Mouse (Mus musculus) gastrocnemius, adult 18-20 months (tissue): ENCODE results near the gene Lrcol1. TPM values are rescaled to one million over a fixed set of nuclear protein-coding genes. Genes with fewer than 3 reads are reported as not detected.

ENCODE experiments used
- DNase-seq: peaks from one replicate; pipeline ENCODE4 v3.0.0; 2021; ENCODE audit warnings: low spot score
- long read RNA-seq, 2 experiments: library from polyadenylated mRNA; stranded (forward); transcript quantifications; one replicate each; pipeline ENCODE4 v2.0.0; 2021
- total RNA-seq, 2 experiments: library from RNA; stranded (reverse); gene quantifications; 2 replicates each; pipeline ENCODE4 v1.2.3; 2021

Gene Lrcol1
- total RNA-seq, result not detected
- long read RNA-seq, experiment 1, result 0 reads
- long read RNA-seq, experiment 2, result 0 reads

DNA sequence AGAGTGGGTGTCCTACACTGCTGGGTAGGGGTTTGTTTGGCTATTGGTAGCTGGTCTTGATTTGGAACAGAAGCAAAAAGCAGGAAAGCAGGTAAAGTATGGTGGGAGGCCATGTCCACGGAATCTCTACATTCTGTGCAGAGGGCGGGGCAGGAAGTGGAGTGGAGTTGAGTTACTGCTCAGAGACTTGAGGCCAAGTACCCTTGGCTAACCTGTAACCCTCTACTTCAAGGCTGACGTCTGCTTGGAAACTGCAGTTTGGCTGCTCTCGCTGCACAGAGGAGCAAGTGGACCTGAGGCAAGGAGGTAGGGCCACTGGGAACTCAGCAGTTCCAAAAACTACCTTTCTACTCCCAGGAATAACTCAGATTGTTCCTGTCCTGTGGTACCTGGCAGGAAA, at the start of gene Lrcol1:
Lrcol1 (plus strand) TSS at position 207 of the 400 bp plus-strand sequence.
- no peak for DNase-seq

DNA sequence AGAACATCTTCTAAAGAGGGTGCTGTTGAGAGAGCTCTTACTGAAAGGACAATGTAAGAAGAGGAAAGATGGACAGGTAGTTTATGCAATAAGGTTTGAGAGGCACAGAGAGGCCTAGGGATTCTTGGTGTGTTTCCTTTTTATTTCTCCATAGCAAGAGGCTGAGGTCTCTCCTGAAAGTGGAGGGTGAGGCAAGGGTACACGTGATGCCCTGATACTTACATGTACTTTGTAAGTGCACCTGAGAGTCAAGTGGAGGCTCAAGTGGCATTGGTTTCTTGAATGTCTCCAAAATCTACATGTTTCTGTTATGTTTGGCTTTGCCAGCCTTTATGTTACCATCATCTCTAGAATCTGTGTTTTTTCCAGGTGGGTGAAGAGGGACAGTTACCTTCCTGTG, 47.9 kb upstream of the Lrcol1 start:
- no peak for DNase-seq

DNA sequence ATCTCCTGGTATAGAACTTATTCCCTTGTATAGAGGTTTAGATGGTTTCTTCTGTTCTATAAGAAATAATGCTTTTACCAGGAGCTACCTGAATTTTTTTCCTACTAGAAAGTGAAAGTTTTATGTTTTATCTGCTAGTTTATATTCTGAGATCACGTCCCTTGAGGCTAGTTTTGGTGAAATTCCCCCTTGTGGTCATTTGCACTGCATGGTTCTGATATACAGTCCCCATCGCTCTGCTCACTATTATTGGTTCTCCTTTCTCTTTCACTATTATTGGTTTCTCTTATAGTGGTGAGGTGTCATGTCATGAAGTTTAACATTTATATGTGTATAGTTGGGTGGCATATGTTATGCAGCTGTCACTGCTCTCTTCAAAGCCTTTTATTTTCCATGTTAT, 43.9 kb upstream of the Lrcol1 start:
- DNase-seq, result no peak

DNA sequence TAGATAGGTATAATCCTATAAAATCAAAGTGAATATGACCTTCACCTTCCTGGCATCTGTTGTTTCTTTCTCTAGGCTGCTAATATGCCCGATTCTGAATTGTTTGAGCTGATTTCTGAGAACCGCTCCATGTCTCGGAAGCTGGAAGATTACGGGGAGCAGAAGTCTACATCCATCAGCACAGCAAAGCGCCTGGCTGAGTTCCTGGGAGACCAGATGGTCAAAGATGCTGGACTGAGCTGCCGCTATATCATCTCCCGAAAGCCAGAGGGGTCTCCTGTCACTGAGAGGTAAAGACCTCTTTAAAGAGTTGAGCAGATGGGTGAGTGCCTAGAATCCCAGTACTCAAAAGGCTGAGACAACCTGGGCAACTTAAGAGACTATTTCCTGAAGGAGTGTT, 35.7 kb upstream of the Lrcol1 start:
- DNase-seq, result no peak

- no peak for DNase-seq
These were observed 31.4 kb upstream of the Lrcol1 start for GRCm38 (mm10) chr5:110313127-110313526.

DNA sequence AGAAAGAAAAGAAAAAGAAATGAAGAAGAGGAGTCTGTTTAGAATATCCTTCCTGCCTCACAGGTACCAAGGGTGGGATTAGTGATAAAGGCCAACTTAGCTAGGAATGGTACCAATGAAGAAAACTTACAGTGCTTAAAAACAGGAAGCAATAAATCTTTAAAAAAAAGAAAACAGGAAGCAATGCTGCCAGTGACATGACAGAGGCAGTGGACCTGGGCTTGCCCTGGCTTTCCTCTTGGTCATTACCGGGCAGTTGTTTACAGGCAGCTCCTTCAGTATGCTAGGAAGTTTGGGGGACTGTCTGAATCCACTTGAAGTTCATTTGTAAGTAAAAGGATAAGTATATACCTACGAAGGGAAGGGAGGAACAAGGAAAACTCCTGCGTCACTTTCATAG, 14.0 kb upstream of the Lrcol1 start:
- DNase-seq, result no peak

DNA sequence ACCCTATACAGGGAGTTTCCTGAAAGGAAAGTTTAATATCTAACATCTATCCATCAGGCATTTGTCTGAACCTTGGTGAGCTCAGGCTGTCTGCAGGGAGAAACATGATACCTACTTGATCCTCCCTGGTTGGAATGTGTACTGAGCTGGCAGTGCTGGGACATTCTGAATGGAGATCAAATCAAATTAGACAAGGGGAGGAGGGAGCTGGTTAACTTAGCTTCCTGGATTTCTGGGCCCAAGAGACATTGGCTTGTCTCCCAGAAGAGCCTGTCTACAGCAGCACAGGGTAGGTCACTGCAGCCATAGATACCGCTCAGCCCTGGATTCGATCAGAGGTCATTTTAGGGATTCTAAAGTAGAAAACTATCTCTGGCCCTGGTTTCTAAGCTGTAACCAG, 5.7 kb upstream of the Lrcol1 start:
- peak; percentile 14 for DNase-seq

GRCm38 (mm10) chr5:110342648-110343284, 1.8 kb upstream of the Lrcol1 start, which contains the start of gene P2rx2:
Gene P2rx2, minus strand, starts transcription at chr5:110343212.
- peak; percentile 4 for DNase-seq

DNA sequence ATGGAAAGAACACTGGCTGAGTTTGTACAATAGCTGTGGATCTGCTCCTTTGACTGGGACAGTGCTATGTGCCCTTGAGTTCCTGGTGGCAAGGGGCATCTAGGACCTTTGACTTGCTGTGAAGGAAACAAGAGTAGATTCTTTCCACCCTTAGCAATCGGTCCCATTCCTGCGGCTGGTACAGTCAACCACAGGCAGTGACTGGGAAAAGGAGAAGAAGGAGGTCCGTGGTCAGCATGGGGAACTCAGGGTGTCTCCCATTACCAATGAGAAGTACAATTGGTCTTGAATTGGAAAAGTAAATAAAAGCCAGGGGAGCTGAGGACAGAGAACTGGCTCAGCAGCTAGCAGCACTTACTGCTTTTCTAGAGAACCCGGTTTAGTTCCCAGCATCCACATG, 1.0 kb downstream of the Lrcol1 start:
- no peak for DNase-seq

DNA sequence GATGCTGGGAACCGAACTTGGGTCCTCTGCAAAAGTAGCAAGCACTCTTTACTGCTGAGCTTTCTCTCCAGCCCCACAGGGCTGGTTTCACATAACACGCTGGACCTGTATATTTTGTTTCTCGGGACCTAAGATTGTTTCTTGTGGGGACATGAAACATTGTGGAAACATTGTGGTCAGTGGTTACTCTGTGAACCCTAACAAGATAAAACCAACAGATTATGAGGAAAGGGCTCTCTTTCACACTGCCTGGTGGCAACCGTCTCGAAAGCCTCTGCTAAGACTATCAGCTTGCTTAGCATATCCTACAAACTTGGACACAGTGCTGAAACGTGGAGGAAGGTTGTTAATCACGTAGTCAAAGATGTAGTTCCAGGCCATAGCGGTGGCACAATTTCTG, 2.5 kb downstream of the Lrcol1 start:
- DNase-seq, result no peak

DNA sequence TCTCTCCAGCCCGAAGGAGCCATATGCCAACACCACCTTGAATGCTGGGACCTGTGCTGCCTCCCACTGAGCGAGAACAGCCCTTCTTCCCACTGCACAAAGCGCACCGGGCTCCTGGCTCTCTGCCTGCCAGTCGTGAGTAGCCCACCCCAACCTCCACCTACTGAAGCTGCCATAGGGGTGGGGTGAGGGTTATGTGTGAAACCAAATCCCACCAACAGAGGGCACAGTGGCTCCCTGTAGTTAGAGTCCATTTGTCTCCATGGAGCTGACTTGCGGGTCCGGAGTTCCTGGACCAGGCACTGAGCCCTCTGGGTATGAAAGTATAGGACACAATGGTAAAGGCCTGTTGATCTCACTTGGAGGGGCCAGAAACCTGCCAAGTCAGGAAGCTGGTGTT, 10.2 kb downstream of the Lrcol1 start:
- DNase-seq, result no peak

GRCm38 (mm10) chr5:110357531-110358179, 13.1 kb downstream of the Lrcol1 start:
- peak; percentile 74 for DNase-seq

- DNase-seq, result no peak
These were observed 16.9 kb downstream of the Lrcol1 start for GRCm38 (mm10) chr5:110361465-110361864.

GRCm38 (mm10) chr5:110362813-110363178, 18.3 kb downstream of the Lrcol1 start:
- DNase-seq, result no peak

- peak; percentile 75 for DNase-seq
These were observed 18.8 kb downstream of the Lrcol1 start for GRCm38 (mm10) chr5:110363179-110363821.

DNA sequence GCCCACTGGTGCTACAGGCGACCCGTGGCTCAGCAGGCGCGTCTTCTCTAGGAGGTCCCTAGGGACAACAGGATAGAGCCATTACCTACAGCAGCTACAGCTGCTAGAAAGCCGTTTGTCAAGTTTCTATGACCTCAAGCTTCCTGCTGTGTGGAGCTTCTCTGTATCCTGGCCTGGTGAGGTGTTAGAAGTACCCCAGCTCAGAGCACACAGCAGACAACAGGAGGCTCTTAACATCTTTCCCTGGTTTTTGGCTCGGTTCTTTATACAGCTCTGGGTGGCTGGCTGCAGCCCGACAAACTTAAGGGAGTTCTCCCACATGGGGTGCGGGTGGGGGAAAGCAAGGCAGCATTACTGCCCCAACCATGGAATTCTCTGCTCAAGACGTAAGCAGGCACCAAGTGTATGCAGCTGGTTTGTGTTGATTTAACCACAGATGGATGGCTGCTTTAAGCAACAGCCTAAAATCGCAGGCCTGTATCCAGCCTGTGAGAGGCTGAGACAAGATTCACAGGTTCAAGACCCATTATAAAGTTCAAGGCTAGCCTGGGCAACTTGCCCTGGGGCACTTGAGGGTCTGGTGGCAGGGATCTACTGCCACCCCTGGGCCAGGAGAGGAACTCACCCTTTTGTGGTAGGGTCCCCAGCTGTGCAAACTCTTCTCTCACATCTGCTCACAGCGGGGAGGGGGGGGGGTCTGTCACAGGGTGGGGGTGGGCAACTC, 19.5 kb downstream of the Lrcol1 start:
- DNase-seq, result no peak

DNA sequence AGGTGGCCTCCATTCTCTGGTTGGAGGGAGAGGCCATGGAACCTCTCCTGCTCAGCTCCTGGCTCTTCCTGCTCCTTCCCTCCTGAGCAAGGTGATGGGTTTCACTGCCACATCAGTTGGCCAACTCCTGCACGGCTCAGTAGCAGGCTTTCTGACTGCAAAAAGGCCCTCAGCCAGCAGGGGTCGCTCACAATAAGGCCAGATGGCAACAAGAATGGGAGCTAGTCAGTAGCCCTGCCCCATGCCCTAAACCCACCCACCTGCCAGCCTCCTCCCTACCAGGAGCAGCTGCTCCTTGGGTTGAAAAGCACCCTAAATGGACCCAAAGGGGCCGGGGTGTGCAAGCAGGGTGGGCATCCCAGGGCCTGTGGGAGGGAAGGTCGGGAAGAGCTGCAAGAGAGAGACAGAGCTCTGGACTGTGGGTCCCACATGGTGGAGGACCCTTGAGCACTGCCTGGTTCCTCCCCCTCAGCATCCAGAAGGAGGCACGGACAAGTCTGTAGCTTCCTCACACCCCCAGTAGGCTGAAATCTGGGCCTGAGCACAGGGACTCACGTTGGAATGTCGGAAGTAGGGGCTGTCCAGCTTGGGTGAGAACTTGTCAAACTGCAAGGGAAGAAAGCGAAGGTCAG, 32.4 kb downstream of the Lrcol1 start:
- peak; percentile 73 for DNase-seq

DNA sequence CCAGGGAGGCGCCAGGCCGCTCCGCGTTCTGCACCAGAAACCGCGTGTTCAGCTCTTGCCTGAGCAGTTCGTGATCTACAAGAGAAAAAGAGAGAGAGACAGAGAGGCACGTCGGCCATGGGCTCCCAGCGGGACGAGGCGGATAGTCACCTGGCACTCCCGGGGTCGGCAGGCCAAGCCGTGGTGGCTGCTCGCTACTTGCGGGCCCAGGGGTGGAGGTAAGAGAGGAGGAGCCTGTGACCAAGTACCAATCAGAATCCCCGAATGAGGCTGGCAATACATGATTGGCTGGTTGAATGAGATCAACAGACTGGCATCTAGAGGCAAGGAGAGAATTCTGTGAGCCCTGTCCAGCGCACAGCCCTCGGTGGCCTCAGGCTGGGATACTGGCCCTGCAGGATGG, 33.7 kb downstream of the Lrcol1 start:
- DNase-seq, result no peak

- DNase-seq, result no peak
These were observed 34.6 kb downstream of the Lrcol1 start for GRCm38 (mm10) chr5:110379086-110379485.

DNA sequence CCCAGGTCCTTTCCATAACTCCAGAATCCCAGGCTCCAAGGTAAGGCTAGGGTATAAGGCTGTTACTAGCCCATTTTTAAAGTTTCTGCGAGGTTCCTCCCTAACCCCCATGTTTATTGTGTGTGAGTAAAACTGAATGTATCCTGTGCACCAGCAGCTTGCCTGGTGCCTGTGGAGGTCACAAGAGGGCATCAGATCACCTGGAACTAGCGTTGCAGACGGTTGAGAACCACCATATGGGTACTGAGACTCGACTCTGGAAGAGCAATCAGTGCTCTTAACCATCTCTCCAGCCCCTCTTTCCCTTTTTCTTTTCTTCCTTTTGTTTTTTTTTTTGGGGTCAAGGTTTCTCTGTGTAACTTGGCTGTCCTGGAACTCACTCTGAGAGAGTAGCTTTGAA, 35.3 kb downstream of the Lrcol1 start:
- no peak for DNase-seq

DNA sequence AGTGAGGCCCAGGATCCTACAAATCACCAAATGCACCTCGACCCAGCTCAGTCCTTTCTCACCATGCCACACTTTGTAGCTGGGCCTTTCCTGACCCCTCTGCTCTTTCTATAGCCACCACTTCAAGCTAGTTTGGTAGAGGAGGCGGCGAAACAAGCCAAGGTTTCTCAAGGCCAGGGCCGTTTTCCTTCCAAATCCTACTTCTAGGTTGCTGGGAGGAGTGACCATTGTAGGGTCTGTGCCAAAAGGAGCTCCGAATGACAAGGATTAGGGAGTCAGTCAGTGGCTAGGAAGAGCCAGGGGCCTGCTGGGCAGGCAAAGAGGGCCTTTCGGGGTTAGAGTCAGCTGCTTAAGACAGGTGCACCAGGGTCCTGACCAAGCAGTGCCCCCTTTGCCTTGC, 40.0 kb downstream of the Lrcol1 start:
- DNase-seq, result no peak

- no peak for DNase-seq
These were observed 40.7 kb downstream of the Lrcol1 start for GRCm38 (mm10) chr5:110385263-110385662.
